Comparison of ENCODE assay signal across 8 mouse cellular contexts in the genomic region with DNA sequence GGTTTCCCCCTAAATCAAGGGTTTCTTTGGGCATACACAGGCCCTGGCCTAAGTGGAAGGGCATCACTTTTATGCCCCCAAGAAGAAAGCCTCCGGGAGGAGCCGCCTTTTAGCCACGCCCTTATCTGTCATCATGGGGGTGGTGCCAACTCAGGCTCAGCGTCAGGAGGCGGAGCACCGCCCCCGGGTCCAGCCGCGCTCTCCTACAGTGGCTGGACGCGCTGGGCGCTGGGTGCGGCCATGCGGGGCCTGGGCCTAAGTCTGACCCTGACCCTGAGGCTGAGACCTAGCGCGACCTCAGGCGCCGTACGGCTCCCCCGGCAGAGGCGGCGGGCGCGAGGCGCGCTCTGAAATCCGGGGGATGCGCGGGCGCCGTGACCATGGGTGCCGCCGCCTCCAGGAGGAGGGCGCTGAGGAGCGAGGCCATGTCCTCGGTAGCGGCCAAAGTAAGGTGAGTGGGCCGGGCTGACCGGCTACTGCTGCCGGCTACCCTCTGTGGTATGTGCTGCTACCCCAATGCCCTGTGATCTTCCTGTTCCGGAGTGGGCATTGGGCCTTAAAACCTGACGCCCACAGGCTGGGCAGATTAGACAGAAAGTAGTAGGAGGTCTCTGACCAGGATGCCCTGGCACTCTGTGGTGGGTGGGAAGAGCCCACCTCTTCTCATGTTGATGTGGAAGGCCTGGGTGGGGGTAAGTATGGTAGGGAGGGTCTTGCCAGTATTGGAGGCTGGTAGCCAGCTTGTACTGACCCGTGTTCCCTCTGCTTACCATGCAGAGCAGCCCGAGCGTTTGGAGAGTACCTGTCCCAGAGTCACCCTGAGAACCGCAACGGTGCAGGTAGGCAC. TPM values are rescaled to one million over a fixed set of nuclear protein-coding genes. Genes with fewer than 3 reads are reported as not detected.
A peak's percentile ranks its signal among the peaks of the same experiment; 100 is the strongest.
DNase-seq lines count a peak whose midpoint lies in the region; ATAC-seq and TF ChIP-seq lines count a peak whose summit lies in the region.

TSS of gene Nsmf (plus strand) at position 135 of the 847 bp plus-strand sequence.

- peaks cover 15% of the 10 kb centered on the region for H3K4me1 ChIP-seq in heart, embryonic 13.5 days
- peaks cover 51% of the 10 kb centered on the region for H3K4me1 ChIP-seq in liver, embryonic 12.5 days
- peaks cover 11% of the 10 kb centered on the region for H3K4me1 ChIP-seq in stomach, embryonic 15.5 days

- peaks cover 6% of the 10 kb centered on the region for H3K36me3 ChIP-seq in C2C12 (ENCODE audit: control insufficient read depth, insufficient read depth)
- peaks cover 48% of the 10 kb centered on the region for H3K36me3 ChIP-seq in heart, embryonic 13.5 days
- peaks cover 53% of the 10 kb centered on the region for H3K36me3 ChIP-seq in liver, embryonic 12.5 days
- peaks cover 13% of the 10 kb centered on the region for H3K36me3 ChIP-seq in stomach, embryonic 15.5 days

- WGBS in heart, embryonic 13.5 days: 5% methylated on average over 47 of the region's 47 CpGs
- 6% methylated on average over 47 of the region's 47 CpGs for WGBS in liver, embryonic 12.5 days (ENCODE audit: insufficient replicate concordance)
- WGBS in stomach, embryonic 15.5 days: 4% methylated on average over 47 of the region's 47 CpGs

- TF ChIP-seq CTCF in C2C12 (IDR thresholded peaks at IDR 0.05; ENCODE audit: control insufficient read depth, insufficient read depth, insufficient read length): no peak

- H3K27ac ChIP-seq in heart, embryonic 13.5 days (replicated peaks): no peak within 1 kb of the TSS
- H3K27ac ChIP-seq in liver, embryonic 12.5 days: peak within 1 kb of the TSS; percentile 5; the same call in 1 of the 2 replicates
- H3K27ac ChIP-seq in stomach, embryonic 15.5 days: no peak within 1 kb of the TSS

- H3K9ac ChIP-seq in heart, embryonic 13.5 days: peak within 1 kb of the TSS; percentile 93
- peak within 1 kb of the TSS; percentile 72 for H3K9ac ChIP-seq in liver, embryonic 12.5 days
- H3K9ac ChIP-seq in stomach, embryonic 15.5 days: peak within 1 kb of the TSS; percentile 50

- ATAC-seq in erythroid progenitor cell, adult 5-6 weeks (replicated peaks; ENCODE audit: low FRiP score, poor library complexity, severe bottlenecking): peak; percentile 84
- peak; percentile 71; the same call in 1 of the 2 replicates for ATAC-seq in heart, embryonic 13.5 days (ENCODE audit: extremely low read depth, insufficient number of reproducible peaks, low FRiP score, low TSS enrichment)
- peak; percentile 86 for ATAC-seq in liver, embryonic 12.5 days
- ATAC-seq in stomach, embryonic 15.5 days (ENCODE audit: insufficient read depth, low FRiP score, low read depth): peak; percentile 89

- peaks cover 19% of the 10 kb centered on the region for H3K79me2 ChIP-seq in C2C12 (ENCODE audit: control insufficient read depth, insufficient read depth)

- no peaks in the 10 kb centered on the region for H3K27me3 ChIP-seq in C2C12 (ENCODE audit: control insufficient read depth, insufficient read depth, insufficient read length)
- H3K27me3 ChIP-seq in heart, embryonic 13.5 days (replicated peaks): no peaks in the 10 kb centered on the region
- H3K27me3 ChIP-seq in liver, embryonic 12.5 days (replicated peaks): no peaks in the 10 kb centered on the region
- no peaks in the 10 kb centered on the region for H3K27me3 ChIP-seq in stomach, embryonic 15.5 days (replicated peaks)

- peak; percentile 59 for DNase-seq in brain, embryonic 18.5 days (ENCODE audit: low read depth, low spot score)
- DNase-seq in kidney, postnatal 10 days: peak; percentile 94
- peak; percentile 74 to 77 for DNase-seq in natural killer cell, adult 2 months (ENCODE audit: low spot score in 2 of 2)

- H3K4me2 ChIP-seq in heart, embryonic 13.5 days: peak within 1 kb of the TSS; percentile 91
- peak within 1 kb of the TSS; percentile 81 for H3K4me2 ChIP-seq in liver, embryonic 12.5 days
- peak within 1 kb of the TSS; percentile 63 for H3K4me2 ChIP-seq in stomach, embryonic 15.5 days

- peak within 1 kb of the TSS; percentile 62 for H3ac ChIP-seq in C2C12 (ENCODE audit: control insufficient read depth, insufficient read length, low read depth)

- H3K9me3 ChIP-seq in heart, embryonic 13.5 days: no peaks in the 10 kb centered on the region
- H3K9me3 ChIP-seq in liver, embryonic 12.5 days (replicated peaks): no peaks in the 10 kb centered on the region
- H3K9me3 ChIP-seq in stomach, embryonic 15.5 days: no peaks in the 10 kb centered on the region

- no peaks in the 10 kb centered on the region for H3K79me3 ChIP-seq in C2C12 (ENCODE audit: low read depth)

- H3K4me3 ChIP-seq in C2C12 (ENCODE audit: insufficient read depth, poor library complexity, severe bottlenecking): peak within 1 kb of the TSS; percentile 56
- H3K4me3 ChIP-seq in heart, embryonic 13.5 days: peak within 1 kb of the TSS; percentile 87
- peak within 1 kb of the TSS; percentile 70 for H3K4me3 ChIP-seq in liver, embryonic 12.5 days
- H3K4me3 ChIP-seq in stomach, embryonic 15.5 days (replicated peaks): peak within 1 kb of the TSS; percentile 76

TF ChIP-seq in C2C12, 6 proteins besides CTCF, POLR2A, EP300 and RAD21:
- TF ChIP-seq USF1 (IDR thresholded peaks at IDR 0.05; ENCODE audit: low read depth) (no peak), MAX (IDR thresholded peaks at IDR 0.05) (peak; percentile 36)

RNA-seq across cellular contexts. Expression of gene Nsmf, which starts in this region (rescaled TPM):
- 30.6 TPM for polyA plus RNA-seq in C2C12 (2012; fragmentation: generic; extraction: Trizol)
- total RNA-seq in erythroid progenitor cell, adult 5-6 weeks (2015; ENCODE audit: low replicate concordance): 1.8 and 2.5 TPM in 2 replicates
- total RNA-seq in erythroid progenitor cell, adult 5-6 weeks (2017; ENCODE audit: low replicate concordance): 2.1 and 3.9 TPM in 2 replicates
- polyA plus RNA-seq in heart, embryonic 13.5 days (2015; fragmentation: Nextera tagmentation; extraction: Ambion mirVana): 49.4 and 51.0 TPM in 2 replicates
- 16.1 and 17.0 TPM in 2 replicates for polyA plus RNA-seq in liver, embryonic 12.5 days (2016; fragmentation: Nextera tagmentation; extraction: Ambion mirVana)
- 59.8 and 63.7 TPM in 2 replicates for polyA plus RNA-seq in stomach, embryonic 15.5 days (2015; fragmentation: Nextera tagmentation; extraction: Ambion mirVana)
